Mouse (Mus musculus) layer of hippocampus, postnatal 25 days (tissue): ENCODE results near the gene Map4k4. TPM values are rescaled to one million over a fixed set of nuclear protein-coding genes. Genes with fewer than 3 reads are reported as not detected.

Source experiments
- DNase-seq, 2 experiments: peaks; one replicate each; pipeline ENCODE4 v3.0.0; 2022; ENCODE audit warnings: mixed read lengths in 2 of 2, low spot score in 1 of 2; ENCODE audit errors: extremely low spot score in 1 of 2
- total RNA-seq, 2 experiments: library from RNA; stranded (reverse); gene quantifications; 2 replicates each; pipeline ENCODE4 v1.2.3; 2021

The Map4k4 gene
- total RNA-seq, 2 experiments from 2014 or later = 154 to 180 TPM

DNA sequence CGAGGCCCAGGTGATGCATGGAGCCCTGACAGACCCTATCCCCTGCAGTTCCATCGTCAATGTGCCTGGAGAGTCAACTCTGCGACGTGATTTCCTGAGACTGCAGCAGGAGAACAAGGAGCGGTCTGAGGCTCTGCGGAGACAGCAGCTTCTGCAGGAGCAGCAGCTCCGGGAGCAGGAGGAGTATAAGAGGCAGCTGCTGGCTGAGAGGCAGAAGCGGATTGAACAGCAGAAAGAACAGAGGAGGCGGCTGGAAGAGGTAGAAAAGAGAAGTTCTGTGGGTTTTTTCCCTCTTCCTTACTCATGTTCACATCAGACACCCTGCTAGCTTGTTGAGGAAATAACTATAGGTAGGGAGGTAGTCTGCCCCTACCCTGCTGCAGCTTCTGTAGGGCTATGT lies 89.3 kb downstream of the Map4k4 start:
- no peak for DNase-seq

DNA sequence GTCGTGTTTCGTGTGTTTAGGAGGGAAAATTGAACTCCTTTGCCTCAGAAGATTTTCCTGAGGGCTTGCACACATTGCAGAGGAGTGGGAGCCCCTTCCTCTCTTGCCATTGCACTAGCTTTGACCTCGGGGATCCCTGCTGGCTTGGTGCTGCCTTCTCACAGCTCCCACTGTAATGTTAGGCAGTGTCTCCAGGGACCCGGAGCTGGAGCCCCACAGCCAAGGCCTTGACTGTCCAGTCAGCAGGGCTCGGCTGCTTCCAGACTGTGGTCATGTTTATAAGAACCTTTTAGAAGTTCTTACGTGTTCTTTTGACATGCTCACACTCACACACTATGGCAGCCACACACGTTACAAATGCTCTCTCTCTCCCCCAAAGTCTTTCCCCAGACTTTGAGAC lies 93.2 kb downstream of the Map4k4 start:
- no peak for DNase-seq

DNA sequence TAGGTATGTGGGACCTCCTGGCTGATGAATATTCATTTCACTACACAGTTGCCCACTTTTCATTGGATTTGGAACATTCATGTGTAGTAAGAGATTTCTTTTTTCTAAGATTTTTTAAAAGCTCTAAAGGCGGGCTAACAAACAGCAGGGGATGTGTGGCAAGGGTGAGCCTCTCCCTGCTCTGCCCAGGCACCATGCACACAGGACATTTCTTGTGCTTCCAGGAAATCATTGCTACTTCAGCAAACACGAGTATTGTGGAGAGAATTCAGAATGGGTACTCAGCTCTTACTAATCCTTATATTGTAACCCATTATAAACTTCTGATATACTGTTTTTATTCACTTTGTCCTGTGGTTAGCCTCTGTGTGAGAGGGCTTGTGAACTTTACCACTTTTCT lies 94.9 kb downstream of the Map4k4 start:
- DNase-seq = no peak

DNA sequence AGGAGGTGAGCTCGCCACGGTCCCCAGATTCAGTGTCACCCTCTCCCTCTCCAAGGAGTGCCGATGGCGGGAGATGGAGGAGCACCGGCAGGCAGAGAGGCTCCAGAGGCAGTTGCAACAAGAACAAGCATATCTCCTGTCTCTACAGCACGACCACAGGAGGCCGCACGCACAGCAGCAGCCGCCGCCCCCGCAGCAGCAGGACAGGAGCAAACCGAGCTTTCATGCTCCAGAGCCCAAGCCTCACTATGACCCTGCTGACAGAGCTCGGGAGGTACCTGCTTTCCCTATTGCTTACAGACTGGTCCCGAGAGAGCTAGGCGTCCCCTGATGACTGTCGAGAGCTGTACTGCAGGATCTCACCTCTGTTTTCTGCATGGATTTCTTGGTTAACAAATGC lies 99.8 kb downstream of the Map4k4 start:
- no peak for DNase-seq

DNA sequence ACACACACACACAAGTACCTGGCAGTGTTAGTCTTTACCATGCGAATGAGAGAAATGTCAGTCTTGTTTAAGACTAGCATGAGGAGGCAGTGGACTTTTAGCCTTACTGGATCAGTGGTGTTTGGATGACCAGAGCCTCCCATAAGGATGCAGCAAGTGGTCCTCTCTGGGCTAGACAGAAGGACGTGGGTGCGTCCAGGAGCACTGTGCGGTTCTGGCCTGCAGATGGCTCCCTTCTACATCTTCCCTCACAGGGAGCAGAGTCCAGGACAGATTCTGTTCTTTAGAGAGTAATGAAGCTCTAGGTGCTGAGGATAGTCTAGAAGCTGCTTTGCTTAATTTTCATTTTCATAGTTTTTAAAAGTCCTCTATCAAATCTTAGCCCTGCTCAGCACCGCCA lies 100.2 kb downstream of the Map4k4 start:
- peak in 1 of 2 experiments; percentile 55 for DNase-seq

DNA sequence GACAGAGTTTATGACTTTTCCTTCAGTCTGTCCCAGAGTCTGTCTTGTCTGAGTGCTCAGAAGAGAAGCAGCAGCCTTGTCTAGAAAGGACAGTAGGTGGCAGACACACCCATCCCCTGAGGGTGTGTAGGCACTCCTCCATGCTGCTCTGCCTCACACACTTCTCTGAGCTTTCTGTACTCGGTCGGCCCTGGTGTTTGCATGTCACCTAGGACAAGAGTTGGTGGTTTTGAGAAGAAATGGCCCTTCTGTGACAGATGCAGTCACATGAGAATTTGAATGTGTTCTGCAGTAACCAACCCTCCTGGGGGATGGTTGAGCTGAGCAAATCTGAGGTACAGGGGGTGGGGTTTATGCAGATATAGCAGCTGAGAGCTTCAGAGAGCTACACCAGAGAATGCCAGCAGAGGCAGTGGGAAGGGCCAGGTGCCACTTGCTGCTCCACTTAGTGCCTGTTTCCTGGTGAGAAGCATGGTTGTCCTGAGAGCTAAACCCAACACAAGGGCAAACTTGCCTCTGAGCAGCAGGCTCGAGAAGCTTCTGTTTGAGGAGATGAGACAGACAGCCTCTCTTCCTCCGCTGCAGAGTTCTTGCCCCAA lies 101.5 kb downstream of the Map4k4 start:
- no peak for DNase-seq

DNA sequence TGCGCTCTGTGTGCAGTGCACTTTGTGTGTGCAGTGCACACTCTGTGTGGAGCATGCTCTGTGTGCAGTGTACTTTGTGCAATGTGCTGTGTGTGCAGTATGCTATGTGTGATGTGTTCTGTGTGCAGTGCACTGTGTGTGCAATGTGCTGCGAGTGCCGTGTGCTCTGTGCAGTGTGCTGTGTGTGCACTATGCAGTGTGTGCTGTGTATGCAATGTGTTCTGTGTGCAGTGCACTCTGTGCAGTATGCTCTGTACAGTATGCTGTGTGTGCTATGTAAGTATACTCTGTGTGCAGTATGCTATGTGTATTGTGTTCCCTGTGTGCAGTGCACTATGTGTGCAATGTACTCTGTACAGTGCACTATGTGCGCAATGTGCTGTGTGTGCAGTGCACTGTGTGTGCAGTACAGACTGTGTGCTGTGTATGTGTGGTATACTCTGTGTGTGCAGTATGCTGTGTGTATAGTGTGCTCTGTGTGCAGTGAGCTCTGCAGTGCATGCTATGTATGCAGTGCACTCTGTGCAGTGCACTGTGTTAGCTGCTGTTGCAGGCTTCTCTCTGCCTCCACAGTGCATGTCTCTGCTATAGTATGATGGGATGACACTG lies 105.4 kb downstream of the Map4k4 start:
- no peak for DNase-seq

DNA sequence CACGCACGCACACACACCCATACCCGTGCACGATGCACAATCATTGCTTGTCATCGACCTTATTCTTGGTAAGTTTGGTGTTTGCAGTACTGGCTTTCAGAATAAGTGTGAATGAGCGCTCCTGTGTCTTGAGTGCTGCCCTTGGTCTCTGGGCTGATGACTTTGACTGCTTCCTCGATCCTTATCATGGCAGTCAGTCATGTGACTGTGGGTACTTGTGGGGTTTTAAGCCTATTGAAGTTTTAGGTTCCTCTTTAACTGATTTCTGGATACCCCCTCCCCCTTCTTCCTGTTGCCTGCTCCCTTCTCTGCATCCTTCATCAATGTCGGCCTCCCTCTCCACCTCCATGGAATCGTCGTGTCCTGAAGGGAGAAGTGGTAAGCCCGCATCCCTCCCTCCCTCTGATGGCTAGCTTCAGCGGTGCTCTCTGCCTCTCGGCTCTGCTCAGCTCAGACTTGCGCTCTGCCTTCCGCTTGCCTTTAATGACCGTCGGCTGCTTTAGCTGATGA lies 107.3 kb downstream of the Map4k4 start:
- no peak for DNase-seq

DNA sequence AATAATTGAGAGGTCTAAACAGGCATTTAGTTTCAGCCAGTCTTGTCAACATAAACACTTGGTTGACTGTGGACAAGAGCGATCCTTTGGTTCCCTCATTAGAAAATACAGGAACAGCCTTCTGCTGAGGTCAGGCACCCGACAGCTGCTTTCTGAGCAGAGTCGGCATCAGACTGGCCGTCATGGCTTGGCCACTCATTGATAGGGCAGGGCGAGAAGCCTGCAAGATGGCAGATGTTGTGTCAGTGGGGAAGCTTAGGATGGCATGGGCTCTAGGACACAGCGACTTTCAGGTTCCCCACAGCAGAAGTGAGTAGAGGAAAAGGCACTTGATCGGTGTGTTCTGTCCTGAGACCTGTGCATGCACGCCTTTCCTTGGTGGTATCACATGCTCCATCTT lies 112.0 kb downstream of the Map4k4 start:
- no peak for DNase-seq

DNA sequence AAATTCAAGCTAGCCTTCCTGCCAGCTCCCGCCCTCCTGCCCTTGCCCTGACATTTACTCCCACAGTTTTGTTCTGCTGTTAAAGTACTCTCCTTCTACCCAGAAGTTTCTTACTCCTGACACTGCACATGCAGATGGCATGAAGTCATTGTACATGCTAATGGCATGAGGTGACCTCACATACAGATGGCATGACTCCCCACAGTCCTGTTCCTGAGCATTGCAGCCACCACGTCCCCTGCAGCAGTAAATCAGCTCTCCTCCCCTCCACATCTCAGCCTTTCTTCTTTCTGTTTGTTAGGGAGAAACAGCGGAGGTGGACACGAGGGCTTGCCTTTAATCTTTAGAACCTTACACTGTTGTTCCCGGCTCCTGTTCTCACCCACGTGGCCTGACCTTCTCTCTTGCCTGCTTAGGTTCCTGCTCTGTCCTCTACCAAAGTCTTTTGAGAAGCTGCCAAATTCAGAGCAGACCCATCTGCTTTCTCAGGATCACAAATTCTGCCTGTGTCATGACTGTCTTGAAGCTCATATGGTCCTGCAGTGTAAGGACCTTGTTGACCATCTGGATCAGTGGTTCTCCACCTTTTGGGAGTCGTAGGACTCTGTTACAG lies 114.5 kb downstream of the Map4k4 start:
- no peak for DNase-seq

DNA sequence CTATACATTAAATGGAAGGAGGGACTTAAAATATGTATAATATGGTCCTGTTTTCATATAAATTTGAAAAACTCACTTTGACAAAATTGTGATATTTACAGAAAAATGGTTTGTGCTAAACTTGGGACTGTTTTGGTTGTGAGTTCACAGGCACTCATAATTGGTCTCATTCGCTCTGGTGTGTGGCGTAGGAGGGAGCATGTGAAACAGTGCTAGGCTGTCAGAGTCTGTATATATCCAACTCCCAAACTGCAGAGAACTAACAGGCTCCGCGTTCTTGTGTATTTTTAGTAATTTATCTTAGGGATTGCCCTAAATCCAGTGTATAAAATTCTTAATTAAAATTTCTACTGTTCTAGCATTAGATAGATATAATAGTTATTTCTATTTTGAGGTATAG lies 120.9 kb downstream of the Map4k4 start:
- no peak for DNase-seq

DNA sequence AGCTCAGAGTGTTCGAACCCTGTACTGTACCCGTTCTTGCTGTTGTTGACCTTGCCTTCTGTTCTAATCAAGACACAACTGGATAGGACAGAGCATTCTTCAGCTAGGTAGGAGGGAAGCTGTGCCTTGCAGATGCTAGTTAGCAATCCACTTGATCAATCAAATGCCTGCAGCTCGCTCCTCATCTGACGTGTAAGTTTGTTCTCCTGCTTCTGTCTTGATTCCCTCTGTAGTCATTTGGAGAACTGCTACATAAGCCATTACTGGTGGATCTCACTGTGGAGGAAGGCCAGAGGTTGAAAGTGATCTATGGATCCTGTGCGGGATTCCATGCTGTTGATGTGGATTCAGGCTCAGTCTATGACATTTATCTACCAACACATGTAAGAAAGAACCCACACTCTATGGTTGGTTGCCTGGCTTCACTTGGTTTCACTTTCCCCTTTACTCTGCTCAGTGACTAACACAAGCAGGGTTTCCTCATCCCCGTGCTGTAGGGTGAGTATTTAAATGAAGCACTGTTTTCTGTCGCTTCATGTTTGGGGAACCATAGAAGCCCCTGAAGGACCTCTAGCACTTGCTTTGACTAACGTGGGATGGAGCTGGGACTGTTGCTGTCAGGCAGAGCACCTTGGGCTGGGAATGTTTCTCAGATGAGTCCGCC lies 121.9 kb downstream of the Map4k4 start:
- no peak for DNase-seq

DNA sequence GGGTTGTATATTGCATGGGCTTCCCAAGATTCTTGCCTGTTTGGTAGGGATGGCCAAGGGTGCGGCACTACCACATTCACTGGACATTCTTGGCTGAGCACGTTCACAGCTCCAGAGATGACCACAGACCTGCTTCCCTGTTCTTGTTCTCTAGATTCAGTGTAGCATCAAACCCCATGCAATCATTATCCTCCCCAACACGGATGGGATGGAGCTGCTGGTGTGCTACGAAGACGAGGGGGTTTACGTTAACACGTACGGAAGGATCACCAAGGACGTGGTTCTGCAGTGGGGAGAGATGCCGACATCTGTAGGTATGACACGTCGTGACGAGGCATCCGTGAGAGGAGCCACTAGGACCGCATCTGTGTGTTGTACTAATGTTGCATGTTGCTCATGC lies 122.5 kb downstream of the Map4k4 start:
- no peak for DNase-seq

DNA sequence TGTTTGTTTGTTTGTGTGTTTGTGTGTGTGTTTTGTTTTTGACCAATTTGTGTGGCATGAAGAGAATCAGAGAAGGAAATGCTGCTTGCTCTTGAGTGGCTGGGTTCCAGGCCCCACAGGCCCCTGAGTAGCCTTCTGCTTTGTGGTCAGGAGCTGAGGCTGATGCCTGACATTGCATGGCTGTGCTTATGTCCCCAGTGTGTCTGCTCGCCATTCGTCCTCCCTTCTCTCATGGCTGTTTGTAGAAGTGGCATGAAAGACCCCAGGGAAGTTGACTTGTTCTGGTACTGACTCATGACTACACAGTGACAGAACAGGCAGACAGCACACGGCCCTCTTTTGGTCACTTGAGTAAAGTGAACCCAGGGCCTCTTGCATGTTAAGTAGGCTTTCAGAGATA lies 123.0 kb downstream of the Map4k4 start:
- DNase-seq = no peak

DNA sequence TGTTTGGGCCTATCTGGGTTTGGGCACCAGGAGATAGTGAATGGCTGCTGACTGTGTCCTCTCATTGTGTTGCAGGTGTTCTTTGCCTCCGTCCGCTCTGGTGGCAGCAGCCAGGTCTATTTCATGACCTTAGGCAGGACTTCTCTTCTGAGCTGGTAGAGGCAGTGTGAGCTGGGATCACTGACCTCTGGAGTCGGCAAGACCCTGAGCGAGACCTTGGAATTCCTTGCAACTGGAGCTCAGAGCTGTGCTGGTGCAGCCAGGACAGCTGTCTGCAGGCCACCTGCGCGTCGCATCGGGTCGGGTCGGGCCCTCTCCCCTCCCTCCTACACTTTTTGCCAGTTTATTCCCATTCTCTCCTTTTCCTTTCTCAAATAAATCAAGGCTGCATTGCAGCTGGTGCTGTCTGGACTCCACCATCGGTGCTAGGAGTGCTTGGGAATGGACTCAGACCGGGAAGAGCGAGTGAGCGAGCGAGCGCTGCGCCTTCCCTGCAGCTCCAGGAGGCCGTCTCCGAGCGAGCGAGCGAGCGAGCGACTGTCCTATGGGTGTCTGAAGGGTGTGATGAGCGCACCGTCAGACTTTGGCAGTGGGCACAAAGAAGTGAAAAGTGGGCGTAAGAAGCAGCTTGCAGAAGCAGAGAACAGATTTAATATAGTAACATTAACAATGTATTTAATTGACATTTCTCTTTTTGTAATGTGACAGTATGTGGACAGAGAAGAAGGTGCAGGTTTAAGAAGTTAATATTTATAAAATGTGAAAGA lies 124.0 kb downstream of the Map4k4 start:
- no peak for DNase-seq

DNA sequence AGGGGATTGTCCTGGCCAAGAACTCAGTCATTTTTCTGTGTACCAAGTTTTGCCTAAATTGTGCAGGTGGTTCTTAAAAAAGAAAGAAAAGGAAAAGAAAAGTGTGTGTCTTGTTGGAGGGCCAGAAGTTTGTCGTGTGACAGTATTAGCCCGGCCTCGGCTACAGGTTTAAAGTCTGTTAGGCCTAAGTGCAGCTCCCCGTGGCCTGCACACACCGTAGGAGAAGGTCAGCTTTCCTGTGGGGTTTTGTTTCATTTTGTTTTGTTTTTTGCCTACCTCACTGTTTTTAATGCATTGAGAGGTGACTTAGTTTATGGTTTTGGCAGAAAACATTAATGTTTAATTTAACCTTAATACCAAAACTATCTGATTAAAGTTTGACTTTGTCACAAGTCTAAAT lies 124.7 kb downstream of the Map4k4 start:
- no peak for DNase-seq

DNA sequence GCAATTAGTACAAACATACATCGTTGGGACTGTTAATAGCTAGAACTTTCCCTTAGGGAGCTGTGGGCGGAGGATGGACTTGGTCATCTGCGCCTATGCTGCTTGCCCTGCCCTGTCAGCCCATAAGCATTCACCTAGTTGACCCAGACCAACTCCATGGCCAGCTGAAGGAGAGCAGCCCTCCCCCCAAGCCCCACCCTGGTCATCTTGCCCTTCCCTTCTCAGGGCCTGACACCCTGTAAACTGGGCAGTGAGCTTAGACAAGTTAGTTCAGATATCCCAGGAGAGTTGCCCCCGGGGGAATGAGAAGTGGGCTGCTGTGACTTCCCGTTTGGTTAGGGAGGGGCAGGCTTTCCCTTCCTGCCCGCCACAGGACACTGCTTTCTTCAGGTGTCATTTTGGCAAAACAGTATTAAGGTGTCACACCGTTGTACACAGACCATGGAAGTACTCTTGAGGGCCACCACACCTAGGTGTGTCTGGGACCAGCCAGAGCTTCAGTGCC lies 126.5 kb downstream of the Map4k4 start:
- DNase-seq = no peak

DNA sequence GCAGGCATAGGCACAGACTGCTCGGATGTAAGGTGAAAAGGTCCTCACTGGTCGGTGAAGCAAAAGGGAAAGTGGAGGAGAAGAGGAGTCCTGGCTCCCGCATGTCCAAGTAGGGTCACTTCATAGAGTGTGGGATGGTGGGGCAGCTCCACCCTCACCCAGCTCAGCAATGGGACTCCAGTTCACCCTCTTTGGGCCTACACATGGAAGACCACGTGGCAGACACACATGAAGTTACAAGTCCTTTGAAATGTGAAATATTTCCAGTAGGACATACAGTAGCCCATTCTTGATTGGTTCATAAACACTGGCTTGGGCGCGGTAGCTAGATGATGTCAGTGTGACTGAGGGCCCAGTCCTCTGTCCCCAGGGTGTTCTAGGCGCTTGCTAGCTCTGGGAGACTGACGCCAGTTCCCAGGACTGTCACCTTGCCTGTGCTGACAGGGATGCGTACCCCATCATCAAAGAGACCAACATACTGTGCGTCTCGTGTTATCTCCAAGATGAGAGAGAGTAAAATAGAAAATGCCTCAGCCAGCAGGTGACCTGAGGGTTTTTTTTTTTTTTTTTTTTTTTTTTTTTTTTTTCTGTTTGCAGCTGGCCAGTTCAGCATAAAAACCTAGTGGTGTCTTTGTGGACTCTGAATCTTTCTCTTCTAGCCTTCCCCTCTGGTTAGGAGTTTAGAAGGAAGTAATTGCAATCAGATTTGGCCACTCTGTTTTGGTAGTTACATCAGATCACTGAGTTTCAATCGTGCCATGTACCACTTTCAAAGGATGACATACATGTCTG lies 127.7 kb downstream of the Map4k4 start:
- DNase-seq = no peak

DNA sequence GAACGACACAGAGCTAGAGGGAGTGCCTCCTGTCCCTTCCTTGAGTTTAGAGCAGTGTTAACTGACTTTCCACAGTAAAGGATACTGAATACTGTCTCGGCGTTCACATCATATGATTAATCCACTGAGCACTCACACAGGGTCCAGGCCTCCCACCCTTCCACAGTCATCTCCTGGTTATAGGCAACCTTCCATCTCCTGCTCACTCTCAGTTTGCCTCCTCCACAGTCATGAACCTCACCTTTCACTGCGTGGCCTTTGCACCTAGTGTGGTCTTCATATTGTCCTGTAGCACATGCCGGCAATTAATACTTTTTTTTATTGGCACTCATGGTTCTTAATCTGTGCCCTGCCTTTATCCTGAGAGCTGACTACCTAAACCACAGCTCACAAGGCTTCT lies 128.9 kb downstream of the Map4k4 start:
- DNase-seq = no peak
